Mouse (Mus musculus) ES-Bruce4 (cell line): ENCODE measurements at regions not wholly inside any gene's neighbourhood (a gene's known extent, or its start where the extent isn't known, plus 50 kb on each side); places are given as distances from the start of the nearest gene placed in this dataset.
"Not testable (repeated sequence)": the region's sequence is repeated elsewhere in the genome, so short reads cannot be mapped to it uniquely, and the experiment has no call there.

ENCODE experiments used
- H3K27ac ChIP-seq: 2 replicates; pipeline ENCODE4 v1.5.1; 2012; ENCODE audit warnings: low read length, inconsistent platforms; ENCODE audit not compliant: insufficient read depth
- H3K27me3 ChIP-seq: 2 replicates; pipeline ENCODE4 v1.6.1; 2012; ENCODE audit warnings: mild to moderate bottlenecking, low read length, inconsistent platforms; ENCODE audit not compliant: control insufficient read depth, poor library complexity, insufficient read depth, severe bottlenecking
- H3K36me3 ChIP-seq: 2 replicates; pipeline ENCODE4 v1.6.1; 2012; ENCODE audit warnings: inconsistent platforms, mild to moderate bottlenecking, low read length, moderate library complexity; ENCODE audit not compliant: control insufficient read depth, poor library complexity, insufficient read depth, severe bottlenecking
- H3K4me1 ChIP-seq: one replicate; pipeline ENCODE4 v1.8.1; 2011; ENCODE audit warnings: low read length; ENCODE audit not compliant: control insufficient read depth, insufficient read depth
- H3K4me3 ChIP-seq: 2 replicates; pipeline ENCODE4 v1.5.1; 2011; ENCODE audit warnings: low read depth, mild to moderate bottlenecking, low read length
- H3K9ac ChIP-seq: 2 replicates; pipeline ENCODE4 v1.6.1; 2012; ENCODE audit warnings: low read depth, mild to moderate bottlenecking, inconsistent platforms; ENCODE audit not compliant: poor library complexity, severe bottlenecking
- H3K9me3 ChIP-seq: replicated peaks from 2 replicates; pipeline ENCODE4 v1.6.1; 2012; ENCODE audit warnings: mild to moderate bottlenecking, low read length, inconsistent platforms; ENCODE audit not compliant: control insufficient read depth, poor library complexity, insufficient read depth, severe bottlenecking
- CTCF ChIP-seq: IDR thresholded peaks from one replicate; pipeline ENCODE4 v1.8.1; 2011; ENCODE audit warnings: low read depth, low read length
- EP300 ChIP-seq: IDR thresholded peaks from 2 replicates; pipeline ENCODE4 v1.6.1; 2011; ENCODE audit warnings: low read depth, low read length; ENCODE audit not compliant: insufficient read depth
- POLR2A ChIP-seq: IDR thresholded peaks from one replicate; pipeline ENCODE4 v1.8.1; 2011; ENCODE audit warnings: low read length; ENCODE audit not compliant: insufficient read depth

- H3K4me3 ChIP-seq, result no peak overlapping the region
- TF ChIP-seq POLR2A, result no peak
- no peak for TF ChIP-seq EP300
- TF ChIP-seq CTCF, result no peak
Observed at GRCm38 (mm10) chr4:45625633-45626032, 93.4 kb upstream of the Shb start.

DNA sequence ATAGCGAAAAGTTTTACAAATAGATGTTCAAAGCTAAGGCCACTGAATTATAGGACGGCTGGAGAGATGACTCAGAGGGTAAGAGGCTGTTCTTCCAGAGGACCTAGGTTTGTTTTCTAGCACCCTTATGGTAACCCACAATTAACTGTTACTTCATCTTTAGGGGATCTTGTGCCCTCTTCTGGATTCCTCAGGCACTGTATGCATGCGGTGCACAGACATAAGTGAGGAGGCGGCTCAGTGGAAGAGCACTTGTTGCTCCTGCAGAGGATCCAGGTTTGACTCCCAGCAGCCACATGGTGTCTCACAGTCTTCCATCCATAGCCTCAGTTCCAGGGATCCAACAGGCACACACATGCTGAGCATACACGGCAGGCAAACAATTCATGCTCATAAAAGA, 89.7 kb upstream of the Shb start:
- no peak overlapping the region for H3K4me3 ChIP-seq
- H3K36me3 ChIP-seq, result no peaks in the 10 kb centered on the region
- H3K4me1 ChIP-seq, result no peaks in the 10 kb centered on the region
- H3K27me3 ChIP-seq, result no peaks in the 10 kb centered on the region
- no peak overlapping the region for H3K9ac ChIP-seq
- no peak overlapping the region for H3K27ac ChIP-seq
- 0 out of 2 replicates have a peak, but pooled peaks cover 5% of the 10 kb centered on the region for H3K9me3 ChIP-seq
- TF ChIP-seq CTCF (peak; percentile 51), EP300 (no peak)

More at GRCm38 (mm10) chr4:45625633-45626032, 93.4 kb upstream of the Shb start:
- no peaks in the 10 kb centered on the region for H3K27me3 ChIP-seq
- H3K9ac ChIP-seq, result no peak overlapping the region
- H3K36me3 ChIP-seq, result no peaks in the 10 kb centered on the region
- H3K27ac ChIP-seq, result no peak overlapping the region
- 0 out of 2 replicates have a peak, but pooled peaks cover 5% of the 10 kb centered on the region for H3K9me3 ChIP-seq
- no peaks in the 10 kb centered on the region for H3K4me1 ChIP-seq

DNA sequence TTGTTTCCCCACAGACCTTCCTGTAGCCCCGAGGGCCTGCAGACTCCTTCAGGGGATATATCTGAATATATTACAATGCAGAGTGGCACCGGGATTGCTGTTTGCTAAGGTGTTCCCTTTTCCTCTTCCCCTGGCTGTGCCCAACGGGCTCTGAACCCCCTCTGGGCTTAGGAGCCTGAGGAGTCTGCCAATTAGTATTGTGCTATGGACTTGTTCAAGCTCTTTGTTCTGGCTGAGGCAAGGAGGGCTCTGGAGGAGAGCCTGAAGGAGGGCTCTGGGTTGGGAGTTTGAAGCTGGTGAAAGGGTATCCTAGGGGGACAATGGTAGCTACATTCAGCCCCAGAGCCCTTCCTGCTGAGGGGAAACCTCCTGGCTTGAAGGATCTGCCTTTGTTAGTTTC, 84.9 kb upstream of the Shb start:
- H3K4me3 ChIP-seq, result no peak overlapping the region
- no peaks in the 10 kb centered on the region for H3K27me3 ChIP-seq
- H3K9ac ChIP-seq, result no peak overlapping the region
- TF ChIP-seq CTCF (no peak), EP300 (no peak)
- H3K9me3 ChIP-seq, result no peaks in the 10 kb centered on the region
- no peaks in the 10 kb centered on the region for H3K4me1 ChIP-seq
- H3K36me3 ChIP-seq, result no peaks in the 10 kb centered on the region
- H3K27ac ChIP-seq, result no peak overlapping the region

- not testable (repeated sequence) for H3K4me1 ChIP-seq, H3K9me3 ChIP-seq, H3K27me3 ChIP-seq, H3K9ac ChIP-seq, H3K4me3 ChIP-seq, H3K27ac ChIP-seq, H3K36me3 ChIP-seq
Observed at GRCm38 (mm10) chr4:45613498-45613897, 81.2 kb upstream of the Shb start.

GRCm38 (mm10) chr4:45612132-45612531, 79.9 kb upstream of the Shb start:
- Histone ChIP-seq H3K9me3 (no peaks in the 10 kb centered on the region), H3K4me3 (no peak overlapping the region), H3K27ac (no peak overlapping the region), H3K4me1 (no peaks in the 10 kb centered on the region), H3K27me3 (no peaks in the 10 kb centered on the region), H3K9ac (no peak overlapping the region), H3K36me3 (no peaks in the 10 kb centered on the region)
- TF ChIP-seq CTCF (peak; percentile 62), POLR2A (no peak), EP300 (no peak)

GRCm38 (mm10) chr4:45610937-45611336, 78.7 kb upstream of the Shb start:
- Histone ChIP-seq H3K36me3 (no peaks in the 10 kb centered on the region), H3K9me3 (no peaks in the 10 kb centered on the region), H3K9ac (no peak overlapping the region), H3K4me3 (no peak overlapping the region), H3K27ac (no peak overlapping the region), H3K27me3 (no peaks in the 10 kb centered on the region), H3K4me1 (no peaks in the 10 kb centered on the region)
- TF ChIP-seq CTCF (no peak), POLR2A (no peak), EP300 (no peak)

DNA sequence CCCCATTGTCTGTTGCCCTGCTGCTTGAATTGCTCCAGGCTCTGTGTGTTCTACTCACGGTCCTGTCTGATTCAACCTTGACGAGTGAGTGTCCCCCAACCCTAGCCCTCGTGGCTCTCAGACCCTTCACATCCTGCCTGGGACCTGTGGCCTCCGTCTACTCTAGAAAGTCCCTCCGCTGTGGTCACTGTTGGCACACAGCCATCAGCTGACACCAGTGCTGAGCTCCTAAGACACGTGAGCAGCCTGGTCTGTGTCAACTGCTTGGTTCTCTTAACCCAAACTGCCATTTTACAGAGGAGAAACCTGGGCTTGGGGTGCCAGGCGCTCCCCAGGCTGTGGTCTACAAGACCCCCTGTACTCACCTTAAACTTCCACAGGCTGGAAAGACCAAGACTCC, 74.3 kb upstream of the Shb start:
- no peaks in the 10 kb centered on the region for H3K27me3 ChIP-seq
- TF ChIP-seq CTCF, result no peak
- TF ChIP-seq POLR2A, result no peak
- TF ChIP-seq EP300, result no peak
- no peak overlapping the region for H3K27ac ChIP-seq
- H3K4me3 ChIP-seq, result no peak overlapping the region
- H3K9ac ChIP-seq, result no peak overlapping the region
- no peaks in the 10 kb centered on the region for H3K4me1 ChIP-seq
- H3K9me3 ChIP-seq, result no peaks in the 10 kb centered on the region
- no peaks in the 10 kb centered on the region for H3K36me3 ChIP-seq
